Mouse (Mus musculus) spleen, embryonic (tissue): ENCODE data around the gene Slc35b3.

Source experiments
- CTCF ChIA-PET: fragments of 350-600 bp; sonication (Branson Sonifier 250); formaldehyde crosslinking; loops from one replicate; lab custom pipeline; 2022; lab: Charles Lee

The Slc35b3 gene

GRCm38 (mm10) chr13:38960063-38961050, at the start of gene Slc35b3:
TSS of gene Slc35b3 (minus strand) at chr13:38960875.
- CTCF ChIA-PET: no interaction called here

GRCm38 (mm10) chr13:39010280-39010679, 49.6 kb upstream of the Slc35b3 start:
- CTCF ChIA-PET: no interaction called here

GRCm38 (mm10) chr13:39003101-39003762, 42.6 kb upstream of the Slc35b3 start:
- CTCF ChIA-PET: no interaction called here

- CTCF ChIA-PET: no interaction called here
Measured at GRCm38 (mm10) chr13:39002424-39002823, 41.7 kb upstream of the Slc35b3 start.

GRCm38 (mm10) chr13:39001434-39001833, 40.8 kb upstream of the Slc35b3 start:
- CTCF ChIA-PET: no interaction called here

GRCm38 (mm10) chr13:38998958-38999357, 38.3 kb upstream of the Slc35b3 start:
- CTCF ChIA-PET: interaction anchor here (0.6 kb wide), 1 partner anchor 1732 kb away, joined by 3 read pairs; no protein-coding TSS in a partner anchor

GRCm38 (mm10) chr13:38992529-38992928, 31.9 kb upstream of the Slc35b3 start:
- CTCF ChIA-PET: no interaction called here

GRCm38 (mm10) chr13:38983751-38984150, 23.1 kb upstream of the Slc35b3 start:
- CTCF ChIA-PET: no interaction called here

GRCm38 (mm10) chr13:38980900-38981299, 20.2 kb upstream of the Slc35b3 start:
- CTCF ChIA-PET: no interaction called here

GRCm38 (mm10) chr13:38976978-38977377, 16.3 kb upstream of the Slc35b3 start:
- CTCF ChIA-PET: no interaction called here

GRCm38 (mm10) chr13:38975853-38976252, 15.2 kb upstream of the Slc35b3 start:
- CTCF ChIA-PET: no interaction called here

GRCm38 (mm10) chr13:38972602-38973001, 11.9 kb upstream of the Slc35b3 start:
- CTCF ChIA-PET: no interaction called here

GRCm38 (mm10) chr13:38971047-38971446, 10.4 kb upstream of the Slc35b3 start:
- CTCF ChIA-PET: no interaction called here

GRCm38 (mm10) chr13:38967518-38967917, 6.8 kb upstream of the Slc35b3 start:
- CTCF ChIA-PET: no interaction called here

GRCm38 (mm10) chr13:38966922-38967448, 6.3 kb upstream of the Slc35b3 start:
- CTCF ChIA-PET: no interaction called here

- CTCF ChIA-PET: no interaction called here
Measured at GRCm38 (mm10) chr13:38962771-38963170, 2.1 kb upstream of the Slc35b3 start.

GRCm38 (mm10) chr13:38958037-38958436, 2.6 kb downstream of the Slc35b3 start:
- CTCF ChIA-PET: no interaction called here

GRCm38 (mm10) chr13:38946296-38947012, 14.2 kb downstream of the Slc35b3 start:
- CTCF ChIA-PET: no interaction called here

GRCm38 (mm10) chr13:38945767-38946166, 14.9 kb downstream of the Slc35b3 start:
- CTCF ChIA-PET: no interaction called here

- CTCF ChIA-PET: no interaction called here
Measured at GRCm38 (mm10) chr13:38944951-38945350, 15.7 kb downstream of the Slc35b3 start.

GRCm38 (mm10) chr13:38941786-38942185, 18.9 kb downstream of the Slc35b3 start:
- CTCF ChIA-PET: no interaction called here

- CTCF ChIA-PET: no interaction called here
Measured at GRCm38 (mm10) chr13:38941280-38941679, 19.4 kb downstream of the Slc35b3 start.
